Mouse (Mus musculus) limb, embryonic 13.5 days (tissue): Measurements from ENCODE around the gene Atxn1. TPM values are rescaled to one million over a fixed set of nuclear protein-coding genes. Genes with fewer than 3 reads are reported as not detected.

Source experiments
- ATAC-seq: fragments of 200-750 bp; cut with Nextera tagmentation; 2 replicates; pipeline ENCODE4 v1.8.0; 2017; ENCODE audit warnings: low read depth, moderate number of reproducible peaks, moderate TSS enrichment; ENCODE audit not compliant: low FRiP score
- H3K27ac ChIP-seq: fragments of 300-500 bp; sonication (generic); 2 replicates; pipeline ENCODE4 v1.5.1; 2015; ENCODE audit warnings: inconsistent platforms, mild to moderate bottlenecking, moderate library complexity
- H3K27me3 ChIP-seq: fragments of 300-500 bp; sonication (generic); 2 replicates; pipeline ENCODE4 v1.6.1; 2015; ENCODE audit warnings: mild to moderate bottlenecking, inconsistent platforms
- H3K36me3 ChIP-seq: fragments of 300-500 bp; sonication (generic); 2 replicates; pipeline ENCODE4 v1.6.1; 2015; ENCODE audit warnings: inconsistent platforms, mild to moderate bottlenecking, moderate library complexity
- H3K4me1 ChIP-seq: fragments of 300-500 bp; sonication (generic); 2 replicates; pipeline ENCODE4 v1.6.1; 2015; ENCODE audit warnings: inconsistent platforms
- H3K4me2 ChIP-seq: fragments of 300-500 bp; sonication (generic); replicated peaks from 2 replicates; pipeline ENCODE4 v1.6.1; 2015; ENCODE audit warnings: inconsistent platforms, mild to moderate bottlenecking, moderate library complexity
- H3K4me3 ChIP-seq: fragments of 300-500 bp; sonication (generic); 2 replicates; pipeline ENCODE4 v1.5.1; 2015; ENCODE audit warnings: moderate library complexity, mild to moderate bottlenecking, inconsistent platforms
- H3K9ac ChIP-seq: fragments of 300-500 bp; sonication (generic); 2 replicates; pipeline ENCODE4 v1.6.1; 2015; ENCODE audit warnings: mild to moderate bottlenecking, inconsistent platforms
- H3K9me3 ChIP-seq: fragments of 300-500 bp; sonication (generic); 2 replicates; pipeline ENCODE4 v1.6.1; 2016; ENCODE audit warnings: inconsistent platforms
- WGBS: fragments of 180-500 bp; shearing (Covaris S2); methylation state at CpG from one replicate; pipeline ENCODE4 v1.1.7; 2015; 5-methylcytosine and 5-hydroxymethylcytosine counted together
- polyA plus RNA-seq: library from polyadenylated mRNA; unstranded; fragments of >200 nt; fragmentation: Nextera tagmentation; extraction: Ambion mirVana; gene quantifications from 2 replicates; pipeline ENCODE4 v1.2.1, GENCODE M21; 2015

The Atxn1 gene
- polyA plus RNA-seq, 1 experiment from 2014 or later, result 6.0 TPM

DNA sequence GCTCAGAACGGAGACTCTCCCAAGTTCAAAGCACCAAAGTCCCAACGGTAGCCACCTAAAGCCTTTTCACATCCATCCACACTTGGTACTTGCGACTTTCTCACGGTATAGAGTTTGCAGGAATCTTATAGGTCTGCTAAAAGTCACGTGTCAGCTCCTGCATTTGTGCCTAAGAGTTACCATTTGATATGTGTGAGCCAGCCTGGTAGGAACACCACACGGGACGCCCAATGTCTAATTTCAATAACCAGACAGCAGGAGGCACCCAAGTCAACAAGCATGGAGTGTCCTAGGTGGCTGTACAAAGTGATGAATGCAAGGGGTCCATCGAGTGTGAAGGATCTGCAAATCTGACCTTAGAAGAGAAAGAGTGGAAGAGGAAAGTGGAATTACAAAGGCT, 254.8 kb downstream of the Atxn1 start:
- 87% methylated on average over 8 of the region's 8 CpGs for WGBS
- H3K4me2 ChIP-seq, result no peak overlapping the region
- H3K36me3 ChIP-seq, result no peaks in the 10 kb centered on the region
- no peaks in the 10 kb centered on the region for H3K4me1 ChIP-seq
- no peak overlapping the region for H3K27ac ChIP-seq
- no peaks in the 10 kb centered on the region for H3K27me3 ChIP-seq
- H3K9me3 ChIP-seq, result no peaks in the 10 kb centered on the region
- H3K9ac ChIP-seq, result no peak overlapping the region
- no peak overlapping the region for H3K4me3 ChIP-seq
- no peak for ATAC-seq

DNA sequence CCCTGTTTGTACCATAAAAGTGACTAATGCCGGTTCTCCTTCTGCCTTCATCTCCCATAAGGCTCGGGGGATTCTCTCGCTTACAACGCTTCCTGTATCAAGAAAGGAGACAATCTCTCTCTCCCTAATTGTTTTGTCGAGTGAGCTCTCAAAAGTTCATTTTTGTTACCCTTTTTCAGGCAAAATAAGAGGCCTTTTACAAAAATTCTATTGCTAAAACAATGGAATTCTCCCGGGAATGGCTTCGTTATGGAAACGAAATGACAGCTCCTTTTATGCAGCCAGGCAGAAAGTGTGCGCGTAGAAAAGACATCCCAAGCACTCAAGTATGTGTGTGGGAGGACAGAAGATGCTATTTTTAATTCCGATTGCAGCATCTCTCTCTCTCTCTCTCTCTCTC, 255.4 kb downstream of the Atxn1 start:
- Histone ChIP-seq H3K4me1 (no peaks in the 10 kb centered on the region), H3K4me3 (no peak overlapping the region), H3K27me3 (no peaks in the 10 kb centered on the region), H3K9ac (no peak overlapping the region), H3K36me3 (no peaks in the 10 kb centered on the region), H3K4me2 (no peak overlapping the region), H3K9me3 (no peaks in the 10 kb centered on the region), H3K27ac (no peak overlapping the region)
- no peak for ATAC-seq
- WGBS, result 76% methylated on average over 11 of the region's 11 CpGs

DNA sequence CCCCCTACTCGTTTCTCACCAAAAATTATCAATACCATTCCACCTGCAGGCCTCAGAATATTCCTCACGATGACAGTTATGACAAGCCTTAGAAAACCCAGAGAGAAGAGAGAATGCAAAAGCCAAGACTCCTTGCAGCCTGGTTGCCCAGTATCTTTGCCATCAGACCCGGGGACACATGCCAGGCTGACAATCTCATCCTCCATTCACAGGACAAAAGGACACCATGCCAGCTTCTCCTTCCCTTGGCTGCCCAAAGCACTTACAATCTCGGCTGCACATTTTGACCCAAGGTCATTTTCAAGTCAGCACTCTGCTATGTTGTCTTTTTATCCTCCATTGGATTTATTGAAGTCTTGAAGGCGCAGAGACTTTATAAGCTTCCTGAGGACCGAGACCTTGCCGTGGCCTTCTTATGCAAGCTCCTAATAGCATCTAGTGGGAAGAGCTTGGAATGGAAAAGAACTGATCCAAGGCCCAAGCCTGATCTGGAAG, 263.5 kb downstream of the Atxn1 start:
- no peaks in the 10 kb centered on the region for H3K27me3 ChIP-seq
- peaks cover 12% of the 10 kb centered on the region for H3K4me1 ChIP-seq
- 0 out of 2 replicates have a peak, but pooled peaks cover 4% of the 10 kb centered on the region for H3K9me3 ChIP-seq
- WGBS, result 73% methylated on average over 7 of the region's 7 CpGs
- H3K4me3 ChIP-seq, result no peak overlapping the region
- peaks cover 5% of the 10 kb centered on the region; the same call in 1 of the 2 replicates for H3K36me3 ChIP-seq
- no peak overlapping the region for H3K9ac ChIP-seq
- no peak overlapping the region for H3K27ac ChIP-seq
- H3K4me2 ChIP-seq, result no peak overlapping the region
- no peak for ATAC-seq

DNA sequence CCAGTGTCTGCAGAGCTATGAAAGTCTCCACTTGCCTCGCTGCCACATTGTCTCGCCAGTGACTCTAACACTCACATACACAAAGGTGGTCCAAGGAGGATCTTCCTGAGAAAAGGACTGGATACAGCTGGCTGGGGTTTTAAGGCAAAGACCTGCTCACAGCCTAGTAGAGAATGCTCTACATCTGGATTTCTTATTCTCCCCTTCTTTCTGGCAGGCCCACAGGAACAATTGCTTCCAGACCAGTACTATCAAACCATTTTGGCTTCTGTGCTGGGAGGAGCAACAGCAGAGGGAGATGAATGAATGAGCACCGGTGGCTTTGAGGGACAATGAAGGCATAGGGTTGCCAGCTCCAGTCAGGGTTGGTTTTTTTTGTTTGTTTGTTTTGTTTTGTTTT, 265.8 kb downstream of the Atxn1 start:
- peaks cover 12% of the 10 kb centered on the region for H3K4me1 ChIP-seq
- no peak overlapping the region for H3K9ac ChIP-seq
- no peak overlapping the region for H3K4me2 ChIP-seq
- WGBS, result 58% methylated on average over 3 of the region's 3 CpGs
- H3K27me3 ChIP-seq, result no peaks in the 10 kb centered on the region
- H3K36me3 ChIP-seq, result peaks cover 9% of the 10 kb centered on the region; the same call in 1 of the 2 replicates
- H3K27ac ChIP-seq, result 0 out of 2 replicates have a peak overlapping the region, but pooled peaks have one; percentile 22
- no peak for ATAC-seq
- H3K4me3 ChIP-seq, result no peak overlapping the region
- H3K9me3 ChIP-seq, result 0 out of 2 replicates have a peak, but pooled peaks cover 7% of the 10 kb centered on the region

DNA sequence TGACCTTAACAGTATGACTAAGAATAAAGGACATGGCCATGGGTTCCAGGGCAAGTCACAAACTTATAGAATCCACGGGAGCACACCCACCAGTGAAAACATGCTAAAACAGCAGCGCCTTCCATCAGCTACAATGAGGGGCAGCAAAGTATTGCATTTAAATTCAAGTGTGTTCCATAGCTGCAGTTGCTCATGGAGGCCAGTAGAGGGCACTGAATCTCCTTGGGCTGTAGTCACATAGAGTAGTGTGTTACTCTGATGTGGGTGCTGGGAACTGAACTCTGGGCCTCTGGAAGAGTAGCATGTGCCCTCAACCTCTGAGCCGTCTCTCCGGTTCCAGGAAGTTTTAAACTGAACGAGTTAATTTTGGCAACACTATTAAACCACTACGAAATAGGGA, 268.8 kb downstream of the Atxn1 start:
- Histone ChIP-seq H3K4me1 (peaks cover 15% of the 10 kb centered on the region), H3K4me2 (no peak overlapping the region), H3K9me3 (0 out of 2 replicates have a peak, but pooled peaks cover 7% of the 10 kb centered on the region), H3K36me3 (peaks cover 9% of the 10 kb centered on the region; the same call in 1 of the 2 replicates), H3K27me3 (no peaks in the 10 kb centered on the region), H3K9ac (no peak overlapping the region), H3K4me3 (no peak overlapping the region), H3K27ac (no peak overlapping the region)
- WGBS, result 94% methylated on average over 6 of the region's 6 CpGs
- ATAC-seq, result no peak

DNA sequence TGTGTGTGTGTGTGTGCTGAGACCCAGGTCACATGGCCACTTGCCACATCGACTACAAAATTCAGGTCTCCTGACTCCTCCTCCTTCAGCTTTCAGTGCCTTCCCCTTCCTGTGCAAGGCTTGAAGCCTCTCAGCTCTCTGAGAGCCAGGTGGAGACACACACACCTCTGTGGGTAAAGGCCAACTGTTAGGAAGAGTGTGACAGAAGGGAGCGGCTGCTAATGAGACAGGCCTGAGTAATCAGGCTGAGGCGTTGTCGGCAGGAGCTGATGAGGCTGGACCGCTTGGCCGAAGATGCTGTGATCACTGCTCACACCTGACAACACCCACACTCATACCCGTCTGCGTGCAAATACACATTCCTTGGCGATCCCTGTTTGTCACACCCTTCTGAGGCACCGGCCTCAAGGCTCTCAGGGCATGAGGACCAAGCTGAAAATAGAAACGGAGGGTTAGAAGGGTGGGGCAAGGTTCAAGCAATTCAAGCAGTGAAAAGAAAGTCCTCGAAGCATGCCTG, 269.8 kb downstream of the Atxn1 start:
- H3K4me3 ChIP-seq, result no peak overlapping the region
- peaks cover 16% of the 10 kb centered on the region for H3K4me1 ChIP-seq
- no peak overlapping the region for H3K27ac ChIP-seq
- no peak for ATAC-seq
- peaks cover 9% of the 10 kb centered on the region; the same call in 1 of the 2 replicates for H3K36me3 ChIP-seq
- H3K27me3 ChIP-seq, result no peaks in the 10 kb centered on the region
- WGBS, result 85% methylated on average over 12 of the region's 12 CpGs
- 0 out of 2 replicates have a peak, but pooled peaks cover 7% of the 10 kb centered on the region for H3K9me3 ChIP-seq
- no peak overlapping the region for H3K4me2 ChIP-seq
- H3K9ac ChIP-seq, result no peak overlapping the region

DNA sequence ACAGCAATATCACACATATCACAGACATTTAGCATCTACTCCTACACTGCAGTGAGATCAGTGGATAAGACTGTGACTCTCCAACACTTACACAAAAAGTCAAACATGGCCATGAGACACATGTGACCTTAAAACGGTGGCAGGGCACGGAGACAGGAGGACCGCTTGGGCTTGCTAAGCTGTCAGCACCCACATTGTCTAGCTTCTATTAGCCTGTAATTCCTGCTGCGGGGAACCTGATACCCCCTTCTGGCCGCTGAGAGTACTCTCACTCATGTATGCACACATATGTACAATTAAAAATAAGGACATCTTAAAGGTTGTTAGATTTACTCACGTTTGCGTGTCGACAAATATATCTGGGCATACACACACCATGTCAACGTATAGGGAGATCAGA, 270.9 kb downstream of the Atxn1 start:
- Histone ChIP-seq H3K9ac (no peak overlapping the region), H3K4me2 (no peak overlapping the region), H3K4me3 (no peak overlapping the region), H3K9me3 (0 out of 2 replicates have a peak, but pooled peaks cover 7% of the 10 kb centered on the region), H3K27me3 (no peaks in the 10 kb centered on the region), H3K36me3 (peaks cover 9% of the 10 kb centered on the region; the same call in 1 of the 2 replicates), H3K4me1 (peaks cover 12% of the 10 kb centered on the region), H3K27ac (no peak overlapping the region)
- 90% methylated on average over 9 of the region's 9 CpGs for WGBS
- ATAC-seq, result no peak

DNA sequence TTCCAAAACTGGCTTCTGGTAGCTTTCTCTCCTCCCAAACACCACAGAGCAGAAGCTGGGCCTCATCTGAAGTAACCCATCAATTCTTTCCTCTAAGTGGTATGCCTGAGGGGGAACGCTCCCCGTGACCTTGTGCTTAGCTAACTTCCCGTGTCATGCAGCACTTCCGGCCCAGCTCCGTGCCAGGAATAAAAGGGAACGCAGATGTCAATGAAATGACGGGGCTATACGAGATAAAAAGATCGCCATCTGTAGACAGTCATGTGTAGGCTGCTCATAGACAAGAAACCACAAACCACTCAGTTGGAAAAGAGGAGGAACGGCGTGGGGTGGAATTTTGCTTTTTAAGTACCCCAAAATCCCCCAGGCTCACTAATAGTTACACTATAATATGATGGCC, 271.3 kb downstream of the Atxn1 start:
- Histone ChIP-seq H3K4me2 (no peak overlapping the region), H3K9ac (no peak overlapping the region), H3K27ac (no peak overlapping the region), H3K4me3 (no peak overlapping the region), H3K36me3 (peaks cover 9% of the 10 kb centered on the region; the same call in 1 of the 2 replicates), H3K9me3 (0 out of 2 replicates have a peak, but pooled peaks cover 7% of the 10 kb centered on the region), H3K4me1 (peaks cover 8% of the 10 kb centered on the region), H3K27me3 (no peaks in the 10 kb centered on the region)
- ATAC-seq, result no peak
- WGBS, result 68% methylated on average over 11 of the region's 11 CpGs

DNA sequence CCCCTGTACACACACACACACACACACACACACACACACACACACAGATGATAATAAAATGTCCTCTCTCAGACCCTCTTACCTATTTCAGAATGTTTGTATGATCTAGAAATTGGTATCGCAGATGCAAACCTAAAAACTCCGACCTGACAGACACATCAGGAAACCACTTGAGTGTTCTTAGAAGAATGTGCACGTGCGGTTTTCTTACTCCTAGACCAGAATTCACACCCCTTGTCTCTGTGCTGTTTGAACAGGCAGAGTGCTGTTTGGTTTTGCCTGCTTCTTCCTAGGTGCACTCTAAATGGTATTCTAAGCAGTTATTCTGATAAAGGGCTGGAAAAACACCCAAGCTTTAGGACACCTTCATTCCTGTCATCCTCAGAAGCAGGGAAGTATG, 271.7 kb downstream of the Atxn1 start:
- 0 out of 2 replicates have a peak, but pooled peaks cover 7% of the 10 kb centered on the region for H3K9me3 ChIP-seq
- H3K36me3 ChIP-seq, result peaks cover 9% of the 10 kb centered on the region; the same call in 1 of the 2 replicates
- no peak overlapping the region for H3K4me2 ChIP-seq
- no peaks in the 10 kb centered on the region for H3K27me3 ChIP-seq
- H3K4me3 ChIP-seq, result no peak overlapping the region
- no peak overlapping the region for H3K27ac ChIP-seq
- H3K4me1 ChIP-seq, result 0 out of 2 replicates have a peak, but pooled peaks cover 5% of the 10 kb centered on the region
- ATAC-seq, result no peak
- H3K9ac ChIP-seq, result no peak overlapping the region
- WGBS, result 82% methylated on average over 4 of the region's 4 CpGs

DNA sequence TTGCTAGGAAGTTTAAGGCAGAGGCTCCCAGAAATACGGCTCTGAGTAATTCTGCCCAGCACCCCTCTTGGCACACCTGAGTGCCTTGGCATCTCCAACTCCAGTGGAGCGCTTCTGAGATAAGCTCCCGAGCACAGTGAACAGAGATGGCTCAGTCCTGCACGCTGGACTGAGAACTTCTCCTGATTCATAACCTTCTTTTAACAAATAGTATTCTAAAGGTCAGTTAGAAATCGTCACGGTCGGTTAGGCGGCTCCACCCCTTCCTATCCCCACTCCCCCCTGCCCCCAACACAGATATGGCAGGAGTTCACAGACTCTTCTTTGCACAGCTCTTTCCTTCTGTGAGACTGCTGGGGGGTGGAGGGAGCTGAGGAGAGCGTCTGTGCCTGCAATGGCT, 272.4 kb downstream of the Atxn1 start:
- no peak overlapping the region for H3K27ac ChIP-seq
- H3K9me3 ChIP-seq, result 0 out of 2 replicates have a peak, but pooled peaks cover 3% of the 10 kb centered on the region
- no peak for ATAC-seq
- H3K36me3 ChIP-seq, result peaks cover 6% of the 10 kb centered on the region; the same call in 1 of the 2 replicates
- H3K4me1 ChIP-seq, result 0 out of 2 replicates have a peak, but pooled peaks cover 5% of the 10 kb centered on the region
- H3K27me3 ChIP-seq, result no peaks in the 10 kb centered on the region
- 81% methylated on average over 9 of the region's 9 CpGs for WGBS
- H3K4me2 ChIP-seq, result no peak overlapping the region
- H3K9ac ChIP-seq, result no peak overlapping the region
- no peak overlapping the region for H3K4me3 ChIP-seq

DNA sequence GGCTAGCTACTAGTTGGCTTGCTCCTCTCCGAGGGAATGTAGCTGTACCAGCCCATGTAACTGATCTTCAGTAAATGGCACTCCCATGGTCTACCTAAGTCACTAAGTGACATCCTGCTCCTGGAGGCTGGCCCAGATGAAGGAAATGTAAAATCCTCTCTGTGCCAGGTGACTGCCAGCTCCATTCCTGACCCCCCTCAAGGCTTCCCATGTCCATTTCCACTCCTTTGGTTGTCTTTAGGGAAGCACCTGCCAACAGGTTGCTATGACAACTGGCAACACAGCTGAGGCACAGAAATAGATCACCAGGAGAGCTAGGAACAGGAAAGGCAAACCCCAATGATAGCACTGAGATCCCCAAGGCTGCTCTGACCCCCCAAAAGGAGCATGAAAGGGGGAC, 274.4 kb downstream of the Atxn1 start:
- Histone ChIP-seq H3K27me3 (no peaks in the 10 kb centered on the region), H3K36me3 (no peaks in the 10 kb centered on the region), H3K4me1 (peaks cover 10% of the 10 kb centered on the region; the same call in 1 of the 2 replicates), H3K4me2 (no peak overlapping the region), H3K27ac (no peak overlapping the region), H3K4me3 (no peak overlapping the region), H3K9me3 (no peaks in the 10 kb centered on the region), H3K9ac (no peak overlapping the region)
- no peak for ATAC-seq
- 94% methylated on average over 1 of the region's 1 CpGs for WGBS

DNA sequence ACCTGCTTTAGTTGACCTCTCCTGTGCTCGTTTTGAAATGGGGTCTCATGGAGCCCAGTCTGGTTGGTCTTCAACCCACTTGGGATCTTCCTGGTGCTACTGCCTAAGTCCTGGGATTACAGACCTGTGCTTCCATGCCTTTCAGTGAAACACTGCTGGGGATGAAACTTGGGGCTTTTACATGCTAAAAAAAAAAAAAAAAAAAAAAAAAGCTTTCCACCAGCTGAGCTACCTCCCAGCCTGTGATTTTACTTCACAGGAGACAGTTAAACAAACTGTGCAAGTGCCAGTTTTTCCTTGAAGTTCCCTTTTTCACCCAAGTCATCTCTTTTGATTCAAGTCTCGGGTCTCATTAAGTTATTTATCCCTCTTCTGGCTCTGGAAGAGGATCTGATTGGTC, 275.9 kb downstream of the Atxn1 start:
- no peak overlapping the region for H3K4me2 ChIP-seq
- no peaks in the 10 kb centered on the region for H3K9me3 ChIP-seq
- no peak for ATAC-seq
- H3K27ac ChIP-seq, result no peak overlapping the region
- 69% methylated on average over 2 of the region's 2 CpGs for WGBS
- peaks cover 10% of the 10 kb centered on the region; the same call in 1 of the 2 replicates for H3K4me1 ChIP-seq
- H3K27me3 ChIP-seq, result no peaks in the 10 kb centered on the region
- no peaks in the 10 kb centered on the region for H3K36me3 ChIP-seq
- H3K4me3 ChIP-seq, result no peak overlapping the region
- H3K9ac ChIP-seq, result no peak overlapping the region
